Mouse (Mus musculus): ENCODE results near the gene Lix1. TPM values are rescaled to one million over a fixed set of nuclear protein-coding genes. Genes with fewer than 3 reads are reported as not detected.

Lix1 gene
- polyA plus RNA-seq, 1 experiment from 2014 or later = 0.25 TPM

DNA sequence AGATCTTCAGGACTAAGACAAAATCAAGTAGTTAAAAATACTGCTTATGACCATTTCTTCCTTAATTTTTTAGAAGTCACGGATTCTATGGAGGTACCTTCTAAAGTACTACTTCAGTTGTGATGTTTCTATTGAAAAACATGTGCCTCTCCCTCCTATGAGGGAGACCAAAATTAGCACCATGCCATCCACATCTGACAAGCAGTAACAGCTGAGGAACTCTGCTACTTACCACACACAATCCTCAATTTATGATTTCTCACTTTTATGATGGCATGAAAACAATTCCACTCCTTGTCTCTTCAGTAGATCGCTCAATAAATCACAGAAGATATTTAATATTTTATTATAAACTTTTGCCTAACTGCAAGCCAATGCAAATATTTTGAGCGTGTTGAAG is 44.2 kb downstream of the Lix1 start:
- Histone ChIP-seq H3K27ac (ENCODE audit: low read depth) (no peak overlapping the region), H3K27me3 (ENCODE audit: insufficient read depth, low read length) (no peaks in the 10 kb centered on the region), H3K9ac (replicated peaks) (no peak overlapping the region), H3K4me3 (ENCODE audit: low read depth, low read length) (no peak overlapping the region), H3K4me1 (ENCODE audit: insufficient read depth) (0 out of 2 replicates have a peak, but pooled peaks cover 6% of the 10 kb centered on the region), H3K4me2 (ENCODE audit: low read depth, low read length) (no peak overlapping the region), H3K36me3 (replicated peaks; ENCODE audit: insufficient read depth, low read length) (no peaks in the 10 kb centered on the region), H3K9me3 (ENCODE audit: low read length) (no peaks in the 10 kb centered on the region)
- ATAC-seq (no peak), DNase-seq (no peak)
- no peak for TF ChIP-seq EP300 (IDR thresholded peaks at IDR 0.05; ENCODE audit: low read depth)
- TF ChIP-seq CTCF (IDR thresholded peaks at IDR 0.05; ENCODE audit: low read depth) = no peak
- 83% methylated on average over 3 of the region's 3 CpGs for WGBS (ENCODE audit: insufficient replicate concordance)

DNA sequence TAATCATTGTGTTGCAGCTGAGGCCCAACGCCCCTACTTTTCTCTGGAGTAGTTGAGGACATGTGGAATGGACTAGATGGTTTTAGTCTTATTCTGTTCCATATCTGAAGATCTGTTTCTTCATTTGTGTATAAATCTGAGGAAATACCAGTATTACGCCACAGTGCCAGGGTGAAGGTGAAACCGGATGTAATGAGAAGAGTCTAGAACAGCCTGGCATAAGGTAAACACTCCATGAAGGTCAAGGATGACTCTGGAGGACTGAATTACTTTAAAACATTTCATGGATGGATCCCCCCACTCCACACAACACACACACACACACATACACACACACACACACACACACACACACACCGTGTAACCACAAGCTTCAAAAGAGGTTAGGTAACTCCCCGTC is 45.3 kb downstream of the Lix1 start:
- DNase-seq = no peak

GRCm38 (mm10) chr17:17448737-17449440 is 46.4 kb downstream of the Lix1 start:
- ATAC-seq = peak; percentile 77
- Histone ChIP-seq H3K9me3 (ENCODE audit: low read length) (no peaks in the 10 kb centered on the region), H3K9ac (replicated peaks) (peak overlapping the region; percentile 46; the same call in 1 of the 2 replicates), H3K27me3 (ENCODE audit: insufficient read depth, low read length) (no peaks in the 10 kb centered on the region), H3K36me3 (replicated peaks; ENCODE audit: insufficient read depth, low read length) (no peaks in the 10 kb centered on the region), H3K4me1 (ENCODE audit: insufficient read depth) (0 out of 2 replicates have a peak, but pooled peaks cover 6% of the 10 kb centered on the region), H3K4me2 (ENCODE audit: low read depth, low read length) (peak overlapping the region; percentile 69), H3K4me3 (ENCODE audit: low read depth, low read length) (peak overlapping the region; percentile 36), H3K27ac (ENCODE audit: low read depth) (no peak overlapping the region)
- WGBS (ENCODE audit: insufficient replicate concordance) = 2% methylated on average over 17 of the region's 17 CpGs
- DNase-seq = peak; percentile 24
- TF ChIP-seq EP300 (IDR thresholded peaks at IDR 0.05; ENCODE audit: low read depth) (no peak), CTCF (IDR thresholded peaks at IDR 0.05; ENCODE audit: low read depth) (no peak)

More for the DNA sequence above, 45.3 kb downstream of the Lix1 start:
- Histone ChIP-seq H3K4me1 (ENCODE audit: insufficient read depth) (0 out of 2 replicates have a peak, but pooled peaks cover 6% of the 10 kb centered on the region), H3K27ac (ENCODE audit: low read depth) (no peak overlapping the region), H3K4me3 (ENCODE audit: low read depth, low read length) (no peak overlapping the region), H3K9me3 (ENCODE audit: low read length) (no peaks in the 10 kb centered on the region), H3K27me3 (ENCODE audit: insufficient read depth, low read length) (no peaks in the 10 kb centered on the region), H3K9ac (replicated peaks) (no peak overlapping the region), H3K4me2 (ENCODE audit: low read depth, low read length) (no peak overlapping the region), H3K36me3 (replicated peaks; ENCODE audit: insufficient read depth, low read length) (no peaks in the 10 kb centered on the region)
- TF ChIP-seq EP300 (IDR thresholded peaks at IDR 0.05; ENCODE audit: low read depth) = no peak
- no peak for TF ChIP-seq CTCF (IDR thresholded peaks at IDR 0.05; ENCODE audit: low read depth)
- ATAC-seq = no peak
- 63% methylated on average over 5 of the region's 5 CpGs for WGBS (ENCODE audit: insufficient replicate concordance)

DNA sequence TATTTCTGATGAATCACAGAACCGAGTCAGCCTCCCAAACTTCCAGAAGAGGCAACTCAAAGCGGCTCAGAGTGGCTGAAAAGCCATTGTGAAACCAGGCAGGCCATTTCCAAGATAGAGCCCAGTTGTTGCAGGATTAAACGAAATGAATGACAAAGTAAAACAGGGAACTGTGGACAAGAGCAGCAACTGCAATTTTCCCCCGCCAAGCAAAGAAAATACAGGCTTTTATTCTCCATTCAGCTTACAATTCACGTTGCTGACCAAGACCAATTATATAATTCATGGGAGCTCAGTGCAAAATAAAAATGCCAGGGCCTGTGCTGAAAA is 46.9 kb downstream of the Lix1 start:
- TF ChIP-seq CTCF (IDR thresholded peaks at IDR 0.05; ENCODE audit: low read depth) = no peak
- TF ChIP-seq EP300 (IDR thresholded peaks at IDR 0.05; ENCODE audit: low read depth) = no peak
- H3K4me2 ChIP-seq (ENCODE audit: low read depth, low read length) = peak overlapping the region; percentile 69
- no peak overlapping the region for H3K9ac ChIP-seq (replicated peaks)
- WGBS (ENCODE audit: insufficient replicate concordance) = 20% methylated on average over 5 of the region's 5 CpGs
- H3K36me3 ChIP-seq (replicated peaks; ENCODE audit: insufficient read depth, low read length) = no peaks in the 10 kb centered on the region
- H3K4me1 ChIP-seq (ENCODE audit: insufficient read depth) = 0 out of 2 replicates have a peak, but pooled peaks cover 6% of the 10 kb centered on the region
- no peaks in the 10 kb centered on the region for H3K9me3 ChIP-seq (ENCODE audit: low read length)
- DNase-seq = no peak
- no peaks in the 10 kb centered on the region for H3K27me3 ChIP-seq (ENCODE audit: insufficient read depth, low read length)
- no peak overlapping the region for H3K27ac ChIP-seq (ENCODE audit: low read depth)
- ATAC-seq = no peak
- H3K4me3 ChIP-seq (ENCODE audit: low read depth, low read length) = no peak overlapping the region

DNA sequence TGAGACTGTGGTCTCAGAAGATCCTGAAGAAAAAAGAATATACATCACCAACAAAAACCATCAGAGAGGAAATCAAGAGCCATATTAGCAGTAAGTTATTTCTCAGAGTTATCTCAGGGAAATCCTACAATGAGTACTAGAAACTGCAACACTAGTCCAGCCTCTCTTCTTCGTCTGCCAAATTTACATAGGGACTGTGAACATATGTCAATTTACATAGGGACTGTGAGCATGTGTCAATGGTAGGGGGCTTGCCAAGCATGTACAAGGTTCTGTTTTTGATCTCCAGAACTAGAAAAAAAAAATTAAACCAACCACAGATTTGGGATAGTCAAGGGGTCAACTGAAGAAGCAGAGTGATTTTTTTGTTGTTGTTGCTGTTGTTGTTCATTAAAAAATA is 48.6 kb downstream of the Lix1 start:
- H3K4me1 ChIP-seq (ENCODE audit: insufficient read depth) = 0 out of 2 replicates have a peak, but pooled peaks cover 6% of the 10 kb centered on the region
- 65% methylated on average over 1 of the region's 1 CpGs for WGBS (ENCODE audit: insufficient replicate concordance)
- TF ChIP-seq EP300 (IDR thresholded peaks at IDR 0.05; ENCODE audit: low read depth) = no peak

GRCm38 (mm10) chr17:17452617-17453016 is 50.1 kb downstream of the Lix1 start:
- Histone ChIP-seq H3K27ac (ENCODE audit: low read depth) (no peak overlapping the region), H3K9me3 (ENCODE audit: low read length) (no peaks in the 10 kb centered on the region), H3K4me2 (ENCODE audit: low read depth, low read length) (no peak overlapping the region), H3K4me3 (ENCODE audit: low read depth, low read length) (no peak overlapping the region), H3K27me3 (ENCODE audit: insufficient read depth, low read length) (no peaks in the 10 kb centered on the region), H3K4me1 (ENCODE audit: insufficient read depth) (0 out of 2 replicates have a peak, but pooled peaks cover 6% of the 10 kb centered on the region), H3K9ac (replicated peaks) (no peak overlapping the region), H3K36me3 (replicated peaks; ENCODE audit: insufficient read depth, low read length) (no peaks in the 10 kb centered on the region)
- DNase-seq (no peak), ATAC-seq (no peak)
- WGBS (ENCODE audit: insufficient replicate concordance) = 70% methylated on average over 3 of the region's 3 CpGs
- TF ChIP-seq CTCF (IDR thresholded peaks at IDR 0.05; ENCODE audit: low read depth) = no peak
- no peak for TF ChIP-seq EP300 (IDR thresholded peaks at IDR 0.05; ENCODE audit: low read depth)

More for the DNA sequence above, 48.6 kb downstream of the Lix1 start:
- Histone ChIP-seq H3K27me3 (ENCODE audit: insufficient read depth, low read length) (no peaks in the 10 kb centered on the region), H3K36me3 (replicated peaks; ENCODE audit: insufficient read depth, low read length) (no peaks in the 10 kb centered on the region), H3K9ac (replicated peaks) (no peak overlapping the region), H3K4me2 (ENCODE audit: low read depth, low read length) (no peak overlapping the region), H3K9me3 (ENCODE audit: low read length) (no peaks in the 10 kb centered on the region), H3K27ac (ENCODE audit: low read depth) (no peak overlapping the region), H3K4me3 (ENCODE audit: low read depth, low read length) (no peak overlapping the region)
- no peak for DNase-seq
- no peak for ATAC-seq

Measured in liver, postnatal 0 days (tissue).